Mouse (Mus musculus): ENCODE measurements around the gene Eprs.

Eprs gene

DNA sequence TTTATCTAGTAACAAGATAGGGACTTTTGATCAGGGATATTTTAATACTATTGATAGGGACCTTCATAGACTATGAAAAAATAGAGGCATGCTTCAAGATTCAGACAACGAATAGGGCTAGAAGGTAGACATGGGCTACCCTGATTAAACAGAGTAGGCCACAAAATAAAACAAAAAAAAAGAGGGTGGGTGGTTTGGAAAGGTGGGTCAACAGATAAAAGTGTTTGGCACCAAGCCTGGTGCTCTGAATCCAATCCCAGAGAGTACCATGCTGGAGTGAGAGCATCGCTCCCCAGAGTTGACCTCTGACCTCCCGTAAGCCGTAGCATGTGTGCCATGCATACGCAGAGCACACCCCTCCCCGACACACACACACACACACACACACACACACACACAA is 89.6 kb downstream of the Eprs start:
- DNase-seq = no peak

DNA sequence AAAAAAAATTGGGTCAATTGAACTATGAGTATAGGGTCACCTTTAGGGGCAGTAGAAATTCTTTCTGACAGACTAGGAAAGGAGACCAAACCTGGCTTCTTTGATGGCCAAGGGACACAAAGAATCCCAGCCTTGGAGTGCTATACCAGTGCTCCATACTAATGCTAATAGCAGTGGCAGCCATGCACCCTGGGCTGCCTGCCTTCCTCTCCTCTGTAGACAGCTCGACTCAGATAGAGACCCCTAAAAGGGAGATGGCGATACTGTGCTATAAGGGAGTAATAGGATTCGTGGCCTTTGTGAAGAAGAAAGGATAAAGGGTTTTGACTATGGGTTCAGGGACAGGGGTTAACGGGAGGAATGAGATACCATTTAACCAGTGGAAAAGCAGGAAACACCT is 91.3 kb downstream of the Eprs start:
- no peak for DNase-seq

DNA sequence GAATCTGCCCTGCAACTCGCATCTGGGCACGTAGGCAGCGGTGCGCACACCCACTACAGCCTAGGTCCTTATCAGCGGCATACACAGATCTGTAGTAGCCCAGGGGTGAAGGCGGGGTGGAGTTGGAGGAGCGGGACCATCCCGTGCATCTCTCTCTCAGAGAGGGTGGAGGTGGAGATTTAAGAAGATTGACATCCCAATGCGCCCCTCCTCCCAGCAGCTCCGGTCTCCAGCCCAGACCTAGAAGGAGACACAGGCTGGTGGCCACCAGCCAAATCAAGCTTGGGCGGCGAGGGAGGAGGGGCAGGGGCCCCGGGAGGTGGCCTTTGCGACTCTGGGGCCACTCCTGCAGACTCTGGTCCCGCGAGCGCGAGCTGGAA is 91.7 kb downstream of the Eprs start, which contains the start of gene Slc30a10:
Slc30a10 (plus strand) TSS at position 274 of the 380 bp plus-strand sequence.
- no peak for DNase-seq

DNA sequence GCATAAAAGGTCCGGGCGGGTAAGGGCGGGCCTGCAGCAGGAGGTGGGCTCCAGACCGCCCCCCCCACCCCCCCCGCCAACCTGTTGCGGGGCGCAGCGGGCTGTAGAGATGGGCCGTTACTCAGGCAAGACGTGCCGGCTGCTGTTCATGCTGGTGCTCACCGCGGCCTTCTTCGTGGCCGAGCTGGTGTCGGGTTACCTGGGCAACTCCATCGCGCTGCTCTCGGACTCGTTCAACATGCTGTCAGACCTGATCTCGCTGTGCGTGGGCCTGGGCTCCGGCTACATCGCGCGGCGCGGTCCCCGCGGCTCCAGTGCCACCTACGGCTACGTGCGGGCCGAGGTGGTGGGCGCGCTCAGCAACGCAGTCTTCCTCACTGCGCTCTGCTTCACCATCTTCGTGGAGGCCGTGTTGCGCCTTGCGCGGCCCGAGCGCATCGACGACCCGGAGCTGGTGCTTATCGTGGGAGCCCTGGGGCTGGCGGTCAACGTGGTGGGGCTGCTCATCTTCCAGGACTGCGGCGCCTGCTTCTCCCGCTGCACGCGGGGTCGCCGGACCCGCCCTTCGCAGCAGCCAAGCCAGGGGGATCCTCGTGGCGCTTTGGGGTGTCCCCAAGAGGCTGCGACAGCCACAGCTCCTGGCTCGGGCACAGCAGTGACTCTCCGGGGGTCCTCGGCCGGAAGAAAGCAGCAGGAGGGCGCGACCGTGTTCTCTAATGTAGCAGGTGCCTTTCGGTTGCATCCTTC is 92.3 kb downstream of the Eprs start:
- peak; percentile 66 for DNase-seq

DNA sequence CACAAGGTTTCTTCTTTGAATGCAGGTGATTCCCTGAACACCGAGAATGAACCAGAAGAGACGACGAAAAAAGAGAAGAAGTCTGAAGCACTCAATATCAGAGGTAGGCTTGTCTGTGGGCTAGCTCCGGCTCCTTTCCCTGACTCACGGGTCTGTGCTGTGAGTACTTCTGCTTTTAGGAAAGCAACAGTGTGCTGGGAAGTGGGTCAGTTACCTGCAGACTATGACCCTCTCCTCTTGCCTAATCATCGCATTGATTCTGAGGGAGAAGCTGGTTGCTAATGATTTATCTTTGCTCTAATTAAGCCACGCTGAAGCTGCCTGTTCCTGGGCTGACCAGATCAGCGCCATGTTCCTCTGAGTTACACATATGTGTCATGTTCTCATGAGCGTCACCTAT is 93.5 kb downstream of the Eprs start:
- no peak for DNase-seq

DNA sequence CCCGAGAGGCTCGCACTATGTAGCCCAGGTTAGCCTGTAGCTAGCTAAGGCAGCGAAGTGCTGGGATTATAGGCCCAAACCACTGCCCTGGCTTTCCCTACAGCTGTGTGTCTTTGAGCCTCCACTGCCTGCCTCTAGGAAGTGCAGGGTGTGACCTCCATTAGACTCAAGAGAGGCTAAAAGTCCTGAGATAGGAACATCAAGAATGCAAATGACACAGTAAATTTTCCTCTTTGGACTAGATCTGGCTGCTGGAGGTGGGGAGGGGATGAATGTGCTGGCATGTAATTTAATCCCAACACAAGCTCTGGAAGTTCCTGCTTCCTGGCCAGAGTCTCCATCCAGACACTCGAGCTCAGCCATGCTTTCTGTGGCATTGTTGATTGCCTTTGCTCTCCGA is 97.3 kb downstream of the Eprs start:
- no peak for DNase-seq

DNA sequence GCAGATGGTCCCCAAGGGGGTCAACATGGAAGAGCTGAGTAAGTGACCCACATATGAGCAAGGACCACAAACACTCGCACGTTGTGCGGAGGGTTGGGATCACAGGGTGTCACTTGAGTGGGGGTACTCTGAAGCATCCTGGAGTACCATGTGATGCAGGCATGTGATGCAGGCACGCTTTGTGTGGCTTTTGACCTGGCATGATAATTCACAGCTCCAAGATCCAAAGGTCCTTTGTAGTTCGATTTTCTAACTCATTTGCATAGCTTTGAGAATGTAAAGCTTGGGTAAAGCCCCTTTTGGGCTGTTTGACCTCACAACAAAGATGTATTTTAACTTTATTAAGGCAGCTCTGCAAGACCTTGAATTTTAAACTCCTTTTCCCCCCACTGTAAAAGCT is 100.0 kb downstream of the Eprs start:
- DNase-seq = no peak

DNA sequence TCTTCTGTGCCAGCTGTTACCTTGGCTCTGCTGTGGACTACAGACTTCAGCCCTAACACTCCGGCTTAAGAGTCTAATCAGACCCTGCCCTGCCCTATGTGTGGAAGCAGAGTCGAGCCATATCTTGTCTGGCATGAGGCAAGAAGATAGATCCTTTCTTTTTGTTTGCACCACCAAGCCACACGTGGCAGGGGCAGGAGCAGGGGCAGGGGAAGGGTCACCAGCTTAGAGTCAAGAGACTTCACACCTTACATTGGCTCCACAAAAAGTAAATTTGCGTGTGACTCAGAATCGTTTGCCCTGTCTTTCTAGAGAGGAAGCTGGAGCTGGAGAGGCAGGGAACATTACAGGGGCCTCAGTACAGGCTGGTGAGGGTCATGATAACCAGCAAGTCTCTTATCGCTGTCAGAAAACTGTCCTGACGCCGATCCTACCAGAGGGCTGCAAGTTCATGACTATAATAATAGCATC is 106.7 kb downstream of the Eprs start:
- no peak for DNase-seq

DNA sequence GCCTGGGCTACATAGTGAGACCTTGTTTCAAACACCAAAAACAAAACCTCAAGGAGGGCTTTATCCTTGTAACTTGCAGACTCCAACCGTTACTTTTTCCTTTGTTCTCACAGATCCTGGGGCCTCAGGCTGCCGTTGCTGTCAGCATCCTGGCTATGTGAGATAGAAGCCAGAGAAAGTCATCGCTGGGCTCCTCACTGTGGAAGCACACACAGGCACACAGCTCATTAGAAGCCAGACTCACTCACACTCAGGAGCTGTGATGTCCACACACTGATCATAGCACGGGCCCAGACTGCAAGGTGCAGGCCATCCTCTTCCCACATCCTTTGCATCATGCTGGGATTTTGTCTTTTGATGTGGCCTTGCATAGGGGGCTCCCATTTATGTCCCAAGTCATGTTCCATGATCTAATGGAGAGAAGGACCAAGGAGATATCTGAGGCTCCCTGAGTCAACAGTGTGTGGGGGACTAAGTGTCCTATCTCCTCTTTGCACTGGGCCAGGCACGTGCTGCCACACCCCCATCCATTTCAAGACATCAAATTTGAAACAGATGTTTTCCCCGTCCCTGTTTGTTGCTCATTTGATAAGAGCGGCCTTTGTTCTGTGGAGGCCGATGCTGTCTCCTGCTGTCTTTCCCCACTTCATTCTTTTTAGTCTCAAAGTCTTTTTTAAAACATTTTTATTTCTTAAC is 109.3 kb downstream of the Eprs start:
- no peak for DNase-seq

DNA sequence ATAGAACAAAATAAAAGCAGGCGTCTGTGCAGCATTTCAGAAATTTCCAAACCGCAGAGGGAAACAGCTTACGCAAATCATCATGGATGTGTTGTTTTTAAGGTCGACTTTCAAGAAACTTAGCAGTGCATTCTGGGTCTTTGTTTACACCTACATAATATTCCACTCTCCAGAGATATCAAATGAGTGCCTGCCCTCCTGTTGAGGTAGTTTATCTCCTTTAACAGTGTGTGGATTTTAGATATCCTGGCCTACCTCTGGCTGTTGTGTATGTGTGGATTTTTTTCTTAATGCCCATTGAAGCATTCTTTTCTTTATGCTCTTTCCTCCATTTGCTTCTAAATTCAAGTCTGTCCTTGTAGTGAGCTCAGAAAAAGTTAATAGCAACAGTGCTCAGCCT is 109.9 kb downstream of the Eprs start:
- DNase-seq = no peak

DNA sequence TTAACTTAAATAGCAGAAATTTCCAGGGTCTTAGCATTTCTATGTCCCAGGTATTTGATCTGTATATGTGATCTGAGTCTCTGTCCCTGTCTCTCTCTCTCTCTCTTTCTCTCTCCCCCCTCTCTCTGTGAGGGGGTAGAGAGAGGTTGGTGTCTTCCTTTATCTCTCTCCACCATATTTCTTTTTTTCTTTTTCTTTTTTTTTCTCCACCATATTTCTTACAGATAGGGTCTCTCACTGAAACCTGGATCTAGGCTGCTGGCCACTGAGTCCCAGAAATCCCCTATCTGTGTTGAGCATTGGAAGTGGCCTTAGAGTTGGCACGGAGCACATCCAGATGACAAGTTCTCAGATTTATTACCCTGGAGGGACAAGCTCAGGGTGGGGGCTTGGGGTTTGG is 110.6 kb downstream of the Eprs start:
- no peak for DNase-seq
